Mouse (Mus musculus) embryonic facial prominence, embryonic 13.5 days (tissue): ENCODE data around the gene Ppp1r9a. TPM values are rescaled to one million over a fixed set of nuclear protein-coding genes. Genes with fewer than 3 reads are reported as not detected.

Source experiments
- ATAC-seq: fragments of 200-750 bp; cut with Nextera tagmentation; 2 replicates; pipeline ENCODE4 v1.8.0; 2017; ENCODE audit warnings: low read depth; ENCODE audit not compliant: insufficient number of reproducible peaks, insufficient read depth, low FRiP score, low TSS enrichment
- H3K27ac ChIP-seq: fragments of 300-500 bp; sonication (generic); 2 replicates; pipeline ENCODE4 v1.5.1; 2015; ENCODE audit warnings: moderate library complexity, mild to moderate bottlenecking, inconsistent platforms
- H3K27me3 ChIP-seq: fragments of 300-500 bp; sonication (generic); 2 replicates; pipeline ENCODE4 v1.6.1; 2015; ENCODE audit warnings: mild to moderate bottlenecking, inconsistent platforms
- H3K36me3 ChIP-seq: fragments of 300-500 bp; sonication (generic); 2 replicates; pipeline ENCODE4 v1.6.1; 2015; ENCODE audit warnings: mild to moderate bottlenecking, inconsistent platforms
- H3K4me1 ChIP-seq: fragments of 300-500 bp; sonication (generic); 2 replicates; pipeline ENCODE4 v1.6.1; 2015; ENCODE audit warnings: inconsistent platforms
- H3K4me2 ChIP-seq: fragments of 300-500 bp; sonication (generic); 2 replicates; pipeline ENCODE4 v1.6.1; 2015; ENCODE audit warnings: moderate library complexity, mild to moderate bottlenecking, inconsistent platforms
- H3K4me3 ChIP-seq: fragments of 300-500 bp; sonication (generic); 2 replicates; pipeline ENCODE4 v1.5.1; 2015; ENCODE audit warnings: mild to moderate bottlenecking, inconsistent platforms
- H3K9ac ChIP-seq: fragments of 300-500 bp; sonication (generic); 2 replicates; pipeline ENCODE4 v1.6.1; 2015; ENCODE audit warnings: mild to moderate bottlenecking, inconsistent platforms
- H3K9me3 ChIP-seq: fragments of 300-500 bp; sonication (generic); 2 replicates; pipeline ENCODE4 v1.6.1; 2016; ENCODE audit warnings: inconsistent platforms
- WGBS: fragments of 180-500 bp; shearing (Covaris S2); methylation state at CpG from one replicate; pipeline ENCODE4 v1.1.7; 2015; ENCODE audit warnings: mixed read lengths; 5-methylcytosine and 5-hydroxymethylcytosine counted together
- polyA plus RNA-seq: library from polyadenylated mRNA; unstranded; fragments of >200 nt; fragmentation: Nextera tagmentation; extraction: Ambion mirVana; gene quantifications from 2 replicates; pipeline ENCODE4 v1.2.1, GENCODE M21; 2015

Gene Ppp1r9a
- polyA plus RNA-seq, 1 experiment from 2014 or later = 19.7 TPM

DNA sequence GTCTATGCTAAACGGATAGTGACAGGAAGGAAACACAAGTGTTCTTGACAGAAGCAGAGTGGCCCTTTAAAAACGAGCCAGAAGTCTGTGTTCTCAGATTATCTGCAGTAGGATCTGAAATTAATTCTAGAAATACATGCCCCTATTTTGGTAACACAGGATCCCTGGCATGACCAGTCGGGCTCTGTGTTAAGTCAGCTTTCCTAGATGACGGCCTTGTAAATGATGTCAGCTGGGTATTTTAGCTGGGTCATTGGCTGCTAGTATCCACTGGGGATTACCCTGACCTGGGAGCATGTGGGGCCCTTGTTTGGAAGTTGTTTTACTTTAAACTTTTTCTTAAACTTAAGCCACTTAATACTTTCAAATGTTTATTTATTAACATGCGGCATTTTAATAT, 125.1 kb downstream of the Ppp1r9a start:
- 43% methylated on average over 5 of the region's 5 CpGs for WGBS
- 0 out of 2 replicates have a peak, but pooled peaks cover 3% of the 10 kb centered on the region for H3K4me1 ChIP-seq
- H3K9ac ChIP-seq = no peak overlapping the region
- H3K9me3 ChIP-seq = no peaks in the 10 kb centered on the region
- no peaks in the 10 kb centered on the region for H3K36me3 ChIP-seq
- H3K27ac ChIP-seq = no peak overlapping the region
- no peaks in the 10 kb centered on the region for H3K27me3 ChIP-seq
- no peak overlapping the region for H3K4me3 ChIP-seq
- no peak overlapping the region for H3K4me2 ChIP-seq
- ATAC-seq = no peak

DNA sequence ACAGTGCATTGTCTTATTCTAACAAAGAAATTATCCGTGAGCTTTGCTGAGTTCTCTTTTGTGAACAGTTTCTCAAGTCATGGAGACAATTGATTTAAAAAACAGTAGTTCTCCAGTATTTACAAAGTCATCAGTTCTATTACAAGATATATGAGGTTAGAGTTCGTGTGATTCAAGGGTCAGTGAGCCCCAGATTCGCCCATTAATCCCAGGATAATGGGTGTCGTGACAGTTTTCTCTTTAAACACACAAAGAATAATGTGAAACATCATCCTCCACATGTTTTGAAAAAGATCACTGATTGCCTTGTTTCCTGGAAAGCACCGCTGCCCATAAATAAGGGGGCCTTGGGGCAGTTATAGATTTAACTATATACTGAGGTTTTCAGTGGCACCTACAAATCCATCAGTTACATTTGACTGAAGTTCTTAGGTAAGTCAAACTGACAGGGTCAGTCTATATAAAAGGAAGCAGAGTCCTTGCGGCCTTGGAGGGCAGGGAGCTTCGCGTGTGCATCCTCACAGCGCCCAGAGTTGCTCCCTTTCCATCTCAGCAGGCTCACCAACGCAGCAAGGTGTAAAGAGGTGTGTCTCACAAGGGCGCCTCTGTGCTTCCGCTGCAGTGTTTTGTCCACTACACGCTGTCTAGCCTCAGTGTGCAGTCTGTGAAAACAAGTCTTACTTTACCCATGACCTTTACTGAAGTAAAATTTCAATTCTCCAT, 126.6 kb downstream of the Ppp1r9a start:
- Histone ChIP-seq H3K27me3 (no peaks in the 10 kb centered on the region), H3K27ac (no peak overlapping the region), H3K4me3 (no peak overlapping the region), H3K4me1 (0 out of 2 replicates have a peak, but pooled peaks cover 3% of the 10 kb centered on the region), H3K9ac (no peak overlapping the region), H3K4me2 (no peak overlapping the region), H3K36me3 (no peaks in the 10 kb centered on the region), H3K9me3 (no peaks in the 10 kb centered on the region)
- WGBS = 75% methylated on average over 13 of the region's 13 CpGs
- no peak for ATAC-seq

DNA sequence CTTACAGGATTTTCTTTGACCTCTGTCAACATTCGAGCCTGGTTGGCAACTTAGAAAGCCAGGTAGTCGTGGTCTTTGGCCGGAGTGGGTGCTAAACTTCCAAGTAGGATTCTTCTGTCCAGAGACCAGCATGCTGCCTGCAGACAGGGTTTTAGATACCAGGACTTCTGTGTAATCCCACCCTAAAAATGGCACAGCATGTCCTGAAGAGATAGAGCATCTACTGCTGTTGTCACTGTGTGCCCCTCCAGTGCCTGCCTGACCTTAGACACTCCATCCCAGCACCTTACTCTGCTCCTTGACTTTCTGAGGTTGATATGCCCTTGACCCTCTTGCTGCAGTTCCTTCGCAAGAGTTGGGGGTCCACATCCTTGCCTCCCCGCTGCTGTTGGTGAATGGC, 127.2 kb downstream of the Ppp1r9a start:
- ATAC-seq = no peak
- Histone ChIP-seq H3K4me3 (no peak overlapping the region), H3K9ac (no peak overlapping the region), H3K4me2 (no peak overlapping the region), H3K9me3 (no peaks in the 10 kb centered on the region), H3K4me1 (0 out of 2 replicates have a peak, but pooled peaks cover 3% of the 10 kb centered on the region), H3K36me3 (no peaks in the 10 kb centered on the region), H3K27me3 (no peaks in the 10 kb centered on the region), H3K27ac (no peak overlapping the region)
- 94% methylated on average over 5 of the region's 5 CpGs for WGBS

DNA sequence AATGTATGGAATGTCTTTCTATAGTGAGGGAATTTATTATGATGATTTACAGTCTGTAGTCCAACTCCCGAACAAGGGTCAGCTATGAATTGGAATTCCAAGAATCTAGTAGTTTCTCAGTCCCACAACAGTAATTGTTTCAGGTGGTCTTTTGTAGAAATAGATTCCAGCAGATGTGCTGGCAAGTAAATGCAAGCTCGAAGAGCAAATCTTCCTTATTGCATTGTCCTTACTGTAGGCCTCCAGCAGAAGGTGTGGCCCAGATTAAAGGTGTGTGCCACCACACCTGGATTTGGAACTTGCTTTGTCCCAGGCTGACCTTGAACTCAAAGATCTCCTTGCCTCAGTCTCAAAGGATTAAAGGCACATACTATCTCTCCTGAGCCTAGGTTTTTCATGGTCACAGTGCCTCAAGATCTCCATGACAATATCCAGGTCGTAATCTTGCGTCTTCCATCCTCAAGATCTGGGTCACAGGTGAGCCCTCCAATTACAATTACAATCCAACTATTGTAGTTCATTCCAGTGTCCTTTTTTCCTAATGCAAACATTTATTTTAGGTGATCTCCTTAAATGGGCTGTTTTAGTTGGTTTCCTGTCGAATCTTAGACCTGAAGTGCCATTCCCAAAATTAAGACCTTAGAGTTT, 130.4 kb downstream of the Ppp1r9a start:
- 85% methylated on average over 5 of the region's 5 CpGs for WGBS
- Histone ChIP-seq H3K4me1 (0 out of 2 replicates have a peak, but pooled peaks cover 3% of the 10 kb centered on the region), H3K27ac (no peak overlapping the region), H3K36me3 (no peaks in the 10 kb centered on the region), H3K4me2 (no peak overlapping the region), H3K4me3 (no peak overlapping the region), H3K9me3 (no peaks in the 10 kb centered on the region), H3K9ac (no peak overlapping the region), H3K27me3 (no peaks in the 10 kb centered on the region)
- no peak for ATAC-seq

DNA sequence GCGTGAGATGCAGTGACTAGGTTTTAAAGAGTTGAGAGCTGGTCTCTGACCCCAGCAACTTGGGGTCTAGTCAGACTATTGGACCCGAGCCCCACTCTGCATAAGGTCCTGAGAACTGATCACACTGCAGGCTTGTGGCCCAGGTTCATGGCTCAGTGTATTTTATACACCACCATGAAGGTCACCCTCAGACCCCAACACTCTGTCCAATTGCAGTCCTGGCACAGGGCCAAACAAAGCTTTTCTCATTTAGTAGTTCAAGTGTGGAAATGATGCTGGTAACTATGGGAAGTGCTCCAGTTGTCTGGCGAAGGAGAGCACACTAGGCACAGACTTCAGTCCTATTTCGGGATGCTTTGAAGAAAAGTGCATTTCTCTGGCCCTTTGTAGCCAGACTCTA, 134.5 kb downstream of the Ppp1r9a start:
- ATAC-seq = no peak
- no peaks in the 10 kb centered on the region for H3K4me1 ChIP-seq

DNA sequence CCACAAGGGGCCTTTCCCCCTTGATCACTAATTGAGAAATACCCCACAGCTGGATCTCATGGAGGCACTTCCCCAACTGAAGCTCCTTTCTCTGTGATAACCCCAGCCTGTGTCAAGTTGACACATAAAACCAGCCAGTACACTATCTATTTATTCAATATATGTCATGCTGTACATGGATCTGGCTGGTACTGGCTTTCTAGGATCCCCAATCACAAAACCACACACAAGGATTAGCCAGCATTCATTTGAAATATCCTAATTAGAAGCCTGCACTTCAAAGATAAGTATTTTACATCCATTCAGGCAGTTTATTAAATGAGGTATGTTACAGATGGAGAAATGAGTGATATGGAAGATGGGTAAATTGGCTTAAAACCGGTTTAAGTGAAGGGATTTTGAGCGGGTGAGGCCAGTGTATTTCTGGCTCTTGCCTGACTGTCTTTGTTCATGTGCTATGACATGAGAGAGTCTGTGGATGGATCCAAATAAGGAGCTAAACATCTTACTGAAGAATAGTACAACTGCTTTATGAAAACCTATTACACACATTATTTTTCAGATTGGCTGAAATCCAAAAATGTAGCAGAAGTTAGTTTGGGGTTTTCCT, 135.5 kb downstream of the Ppp1r9a start:
- no peak for ATAC-seq
- Histone ChIP-seq H3K36me3 (no peaks in the 10 kb centered on the region), H3K9ac (no peak overlapping the region), H3K4me2 (no peak overlapping the region), H3K9me3 (no peaks in the 10 kb centered on the region), H3K27me3 (no peaks in the 10 kb centered on the region), H3K4me3 (no peak overlapping the region), H3K27ac (no peak overlapping the region), H3K4me1 (no peaks in the 10 kb centered on the region)
- WGBS = 76% methylated on average over 2 of the region's 2 CpGs

More for the DNA sequence above, 134.5 kb downstream of the Ppp1r9a start:
- Histone ChIP-seq H3K9ac (no peak overlapping the region), H3K27me3 (no peaks in the 10 kb centered on the region), H3K36me3 (no peaks in the 10 kb centered on the region), H3K27ac (no peak overlapping the region), H3K4me2 (no peak overlapping the region), H3K9me3 (no peaks in the 10 kb centered on the region), H3K4me3 (no peak overlapping the region)
- WGBS = 79% methylated on average over 4 of the region's 4 CpGs

DNA sequence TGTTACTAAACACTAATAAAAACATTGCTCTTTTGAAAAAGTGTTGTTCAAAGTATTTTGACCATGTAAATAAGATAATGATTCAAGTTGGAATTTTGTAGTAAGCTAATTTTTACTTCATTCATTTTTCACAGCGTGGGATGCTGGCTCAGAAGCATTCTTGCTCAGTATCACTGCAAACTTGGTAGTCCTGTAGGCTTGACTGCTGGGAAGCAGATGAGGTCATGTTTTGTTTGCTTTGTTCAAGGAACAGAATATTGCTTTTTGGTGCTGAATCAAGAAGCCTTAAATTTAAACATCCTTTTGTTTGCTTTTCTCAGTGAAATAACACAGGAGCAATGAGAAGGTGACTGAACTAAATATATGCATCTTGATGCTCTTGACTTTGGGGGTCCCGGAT, 136.6 kb downstream of the Ppp1r9a start:
- H3K9ac ChIP-seq = no peak overlapping the region
- H3K4me2 ChIP-seq = no peak overlapping the region
- H3K9me3 ChIP-seq = no peaks in the 10 kb centered on the region
- WGBS = 84% methylated on average over 2 of the region's 2 CpGs
- H3K4me1 ChIP-seq = no peaks in the 10 kb centered on the region
- no peak overlapping the region for H3K27ac ChIP-seq
- H3K36me3 ChIP-seq = no peaks in the 10 kb centered on the region
- no peaks in the 10 kb centered on the region for H3K27me3 ChIP-seq
- ATAC-seq = no peak
- no peak overlapping the region for H3K4me3 ChIP-seq

DNA sequence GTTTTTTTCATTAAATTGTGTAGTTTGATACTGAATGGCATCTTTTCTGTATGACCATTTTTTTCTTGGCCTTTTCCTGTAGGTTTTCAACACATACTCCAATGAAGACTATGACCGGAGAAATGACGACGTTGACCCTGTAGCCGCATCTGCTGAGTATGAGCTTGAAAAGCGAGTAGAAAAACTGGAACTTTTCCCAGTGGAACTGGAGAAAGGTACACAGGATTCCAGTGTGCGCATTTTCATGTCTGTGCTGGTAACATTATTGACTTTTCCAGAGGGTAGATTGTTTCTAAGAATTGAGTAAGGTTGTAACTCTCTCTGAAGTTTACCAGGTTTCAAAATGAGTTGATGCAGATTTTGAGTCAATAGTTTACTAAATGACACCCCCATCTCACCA, 143.1 kb downstream of the Ppp1r9a start:
- 90% methylated on average over 6 of the region's 6 CpGs for whole genome bisulfite sequencing
- Histone ChIP-seq H3K9ac (no peak overlapping the region), H3K4me2 (no peak overlapping the region), H3K9me3 (no peaks in the 10 kb centered on the region), H3K27ac (no peak overlapping the region), H3K36me3 (no peaks in the 10 kb centered on the region), H3K27me3 (no peaks in the 10 kb centered on the region), H3K4me1 (no peaks in the 10 kb centered on the region), H3K4me3 (no peak overlapping the region)
- ATAC-seq = no peak

DNA sequence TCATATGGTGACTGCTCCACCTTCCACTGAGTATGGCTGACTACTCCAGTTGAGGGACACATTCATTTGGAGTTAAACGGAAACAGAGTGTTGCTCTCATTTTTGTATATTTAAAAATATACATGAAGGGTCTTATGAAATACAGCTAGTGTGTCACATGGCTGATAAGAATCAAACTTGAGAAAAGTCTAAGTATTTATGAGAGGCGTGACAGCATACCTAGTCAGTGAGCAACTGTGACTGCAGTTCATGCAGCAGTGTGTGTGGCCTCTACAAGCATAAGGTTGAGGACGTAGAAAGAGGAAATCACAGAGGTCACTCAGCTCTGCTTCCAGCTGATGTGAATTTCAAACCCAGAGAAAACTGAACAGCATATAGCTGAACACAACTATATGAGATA, 145.3 kb downstream of the Ppp1r9a start:
- 80% methylated on average over 3 of the region's 3 CpGs for WGBS
- Histone ChIP-seq H3K4me3 (no peak overlapping the region), H3K9ac (no peak overlapping the region), H3K9me3 (no peaks in the 10 kb centered on the region), H3K4me2 (no peak overlapping the region), H3K27me3 (no peaks in the 10 kb centered on the region), H3K27ac (no peak overlapping the region), H3K36me3 (no peaks in the 10 kb centered on the region), H3K4me1 (no peaks in the 10 kb centered on the region)
- no peak for ATAC-seq

DNA sequence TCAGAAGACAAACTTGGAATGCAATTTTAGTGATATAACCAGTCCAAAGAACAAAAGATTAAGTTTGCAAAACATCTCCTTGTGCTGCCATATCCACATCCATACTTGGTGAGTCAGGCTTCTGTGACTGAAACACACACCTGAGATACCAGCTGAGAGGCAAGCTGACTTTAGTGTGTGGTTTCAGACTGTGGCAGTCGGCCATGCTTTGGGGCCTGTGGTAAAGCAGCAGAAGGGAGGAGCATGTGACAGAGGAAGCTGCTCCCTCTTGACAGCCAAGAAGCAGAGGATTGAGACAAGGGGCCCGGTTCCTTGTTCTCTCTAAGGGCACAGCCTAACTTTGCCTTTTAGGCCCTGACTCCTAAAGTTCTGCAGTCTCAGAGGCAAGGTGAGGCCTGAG, 149.6 kb downstream of the Ppp1r9a start:
- no peak for ATAC-seq
- Histone ChIP-seq H3K4me2 (no peak overlapping the region), H3K27ac (no peak overlapping the region), H3K36me3 (no peaks in the 10 kb centered on the region), H3K27me3 (no peaks in the 10 kb centered on the region), H3K4me3 (no peak overlapping the region), H3K9ac (no peak overlapping the region), H3K9me3 (no peaks in the 10 kb centered on the region), H3K4me1 (no peaks in the 10 kb centered on the region)
- 72% methylated on average over 2 of the region's 2 CpGs for WGBS

DNA sequence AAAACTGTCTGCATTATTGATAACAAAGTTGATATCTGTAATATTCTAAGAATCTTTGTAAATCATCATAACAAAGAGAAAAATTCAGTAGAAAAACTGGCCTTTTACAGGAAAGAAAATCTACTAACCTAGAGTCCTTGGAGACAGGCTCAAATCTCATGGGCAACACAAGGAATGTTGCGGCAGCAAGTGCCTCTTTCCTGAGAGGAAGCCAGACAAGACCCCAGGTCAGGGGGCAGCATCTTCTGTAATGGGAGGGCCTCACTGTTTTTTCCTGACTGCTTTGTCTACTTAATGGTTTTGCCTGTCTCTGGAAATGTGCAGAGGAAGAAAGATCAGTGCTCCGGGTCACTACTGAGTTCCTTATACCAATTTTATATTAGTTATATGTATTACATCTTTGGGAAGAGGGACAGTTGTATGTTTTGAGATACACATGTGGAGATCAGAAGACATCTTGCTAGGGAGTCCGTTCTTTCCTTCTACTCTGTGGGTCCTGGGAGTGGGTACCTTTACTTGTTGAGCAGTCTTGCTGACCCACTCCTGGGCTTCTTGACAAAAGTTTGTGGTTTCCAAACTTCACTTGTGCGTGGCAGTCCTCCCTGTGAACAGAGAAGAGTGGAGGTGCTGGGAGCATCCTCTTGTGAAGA, 151.9 kb downstream of the Ppp1r9a start:
- no peak for ATAC-seq
- Histone ChIP-seq H3K4me2 (no peak overlapping the region), H3K36me3 (no peaks in the 10 kb centered on the region), H3K4me3 (no peak overlapping the region), H3K4me1 (no peaks in the 10 kb centered on the region), H3K9ac (no peak overlapping the region), H3K9me3 (no peaks in the 10 kb centered on the region), H3K27me3 (no peaks in the 10 kb centered on the region), H3K27ac (no peak overlapping the region)
- 63% methylated on average over 4 of the region's 4 CpGs for WGBS
